In genomic region chr1:188947794-188948193, GRCm38 (mm10) we compare ENCODE assay signal across 10 mouse cellular contexts. TPM values are rescaled to one million over a fixed set of nuclear protein-coding genes. Genes with fewer than 3 reads are reported as not detected.
DNase-seq lines count a peak whose midpoint lies in the region; ATAC-seq and TF ChIP-seq lines count a peak whose summit lies in the region.
"Had no signal": no experiment of that assay in that cellular context is flagged by ENCODE, and none has a peak within 500 bp of the region (broad histone marks: within the 10 kb centered on the region; RNA-seq: fewer than 3 reads in every experiment).

No protein-coding gene starts in this region.

- H3K27me3 ChIP-seq in cerebellum, adult 2 months (ENCODE audit: control insufficient read depth, insufficient read depth, low read length) = no peaks in the 10 kb centered on the region
- no peaks in the 10 kb centered on the region; the same call in 1 of the 2 replicates for H3K27me3 ChIP-seq in liver, embryonic 12.5 days (replicated peaks)
- H3K27me3 ChIP-seq: heart, embryonic 13.5 days had no signal

- TF ChIP-seq POLR2A in cerebellum, adult 2 months (IDR thresholded peaks at IDR 0.05; ENCODE audit: borderline replicate concordance, insufficient read depth, low read length) = no peak

- WGBS in cerebellum, adult 2 months = 59% methylated on average over 5 of the region's 5 CpGs
- WGBS in liver, embryonic 12.5 days (ENCODE audit: insufficient replicate concordance) = 42% methylated on average over 5 of the region's 5 CpGs

- no peak overlapping the region for H3K4me2 ChIP-seq in liver, embryonic 12.5 days
- H3K4me2 ChIP-seq: heart, embryonic 13.5 days had no signal

- no peak overlapping the region for H3K4me3 ChIP-seq in cerebellum, adult 2 months (replicated peaks; ENCODE audit: insufficient read depth, low read depth, low read length)
- no peak overlapping the region for H3K4me3 ChIP-seq in liver, embryonic 12.5 days
- H3K4me3 ChIP-seq: heart, embryonic 13.5 days had no signal

- intact Hi-C loops in heart, postnatal 14 days (cut with DNase I) = no loop called here

- H3K36me3 ChIP-seq in liver, embryonic 12.5 days = no peaks in the 10 kb centered on the region
- H3K36me3 ChIP-seq: G1E; heart, embryonic 13.5 days had no signal

- peak; percentile 27; the same call in 1 of the 2 replicates for TF ChIP-seq CTCF in cerebellum, adult 2 months (IDR thresholded peaks at IDR 0.05; ENCODE audit: borderline replicate concordance, insufficient read depth, low read depth, low read length)

- H3K9ac ChIP-seq in liver, embryonic 12.5 days = no peak overlapping the region
- H3K9ac ChIP-seq: heart, embryonic 13.5 days had no signal

- H3K9me3 ChIP-seq in liver, embryonic 12.5 days (replicated peaks) = no peaks in the 10 kb centered on the region
- H3K9me3 ChIP-seq: heart, embryonic 13.5 days had no signal

- peaks cover 10% of the 10 kb centered on the region for H3K4me1 ChIP-seq in cerebellum, adult 2 months (ENCODE audit: control insufficient read depth, insufficient read depth, low read length)
- H3K4me1 ChIP-seq in liver, embryonic 12.5 days = peaks cover 13% of the 10 kb centered on the region

- no peak overlapping the region for H3K27ac ChIP-seq in cerebellum, adult 2 months (ENCODE audit: insufficient read depth, low read length)
- H3K27ac ChIP-seq in liver, embryonic 12.5 days = no peak overlapping the region
- H3K27ac ChIP-seq: heart, embryonic 13.5 days had no signal

- no peak for DNase-seq in cerebellum, adult 2 months
- no peak for DNase-seq in cerebellum, adult 8-10 months
- peak; percentile 76 for DNase-seq in liver
- peak; percentile 12 for DNase-seq in c-Kit-positive CD71-negative TER-119-negative erythroid progenitor cells, embryonic 14.5 days (ENCODE audit: low read depth)
- peak; percentile 15 for DNase-seq in retina, postnatal 1 day
- DNase-seq in neural tube, embryonic 10.5 days (ENCODE audit: extremely low spot score, low spot score) = no peak
- DNase-seq in heart, postnatal 14 days = no peak

- no peak for ATAC-seq in liver, embryonic 12.5 days

RNA-seq across cellular contexts. Expression of gene Kctd3, which starts 59.8 kb away (rescaled TPM):
- polyA plus RNA-seq in cerebellum, adult 2 months (2012; rRNA removed) = 96.6 and 99.9 TPM in 2 replicates
- 18.2 and 18.3 TPM in 2 replicates for polyA plus RNA-seq in liver, embryonic 12.5 days (2016; fragmentation: Nextera tagmentation; extraction: Ambion mirVana)
- 10 to 100 TPM; 29.8 to 34.2 TPM for total RNA-seq in heart, postnatal 14 days (2021)

Comparison
In these comparisons a context has a peak if more than half of its experiments do, and no peak if none do; other contexts are left out.
1. DNase-seq: peak in liver (single experiment), c-Kit-positive CD71-negative TER-119-negative erythroid progenitor cells, embryonic 14.5 days (single experiment) and retina, postnatal 1 day (single experiment); none in cerebellum, adult 2 months (0 of 2), cerebellum, adult 8-10 months (single experiment), neural tube, embryonic 10.5 days (single experiment) and heart, postnatal 14 days (0 of 2).